Mouse (Mus musculus): ENCODE results near the gene Lrig2. TPM values are rescaled to one million over a fixed set of nuclear protein-coding genes. Genes with fewer than 3 reads are reported as not detected.

The Lrig2 gene
- 11.2 and 11.5 TPM in 2 replicates for polyA plus RNA-seq (2015; fragmentation: Nextera tagmentation; extraction: Ambion mirVana)

GRCm38 (mm10) chr3:104511538-104512423 lies at the start of gene Lrig2:
Lrig2 (minus strand) TSS chr3:104511918.
- WGBS: under 1% methylated on average over 71 of the region's 71 CpGs
- H3K27ac ChIP-seq: peak within 1 kb of the TSS; percentile 94
- H3K27me3 ChIP-seq (ENCODE audit: insufficient read depth, low read length): no peaks in the 10 kb centered on the region
- no peaks in the 10 kb centered on the region for H3K36me3 ChIP-seq (ENCODE audit: insufficient read depth, low read length)
- DNase-seq (ENCODE audit: low spot score): peak; percentile 100
- peak within 1 kb of the TSS; percentile 78 for H3K4me2 ChIP-seq (ENCODE audit: low read length)
- H3K4me1 ChIP-seq (replicated peaks; ENCODE audit: insufficient read depth, low read length): no peaks in the 10 kb centered on the region; the same call in 1 of the 2 replicates
- peak within 1 kb of the TSS; percentile 80 for H3K4me3 ChIP-seq (replicated peaks; ENCODE audit: low read depth, low read length)
- peak within 1 kb of the TSS; percentile 78 for H3K9ac ChIP-seq (ENCODE audit: low read depth, low read length)
- ATAC-seq (replicated peaks; ENCODE audit: low FRiP score, low read depth): peak; percentile 97
- no peaks in the 10 kb centered on the region for H3K9me3 ChIP-seq (replicated peaks; ENCODE audit: low read length)
- peak; percentile 85 for TF ChIP-seq CTCF (IDR thresholded peaks at IDR 0.05; ENCODE audit: low read depth)

GRCm38 (mm10) chr3:104556624-104557023 lies 44.9 kb upstream of the Lrig2 start:
- Histone ChIP-seq H3K4me1 (replicated peaks; ENCODE audit: insufficient read depth, low read length) (no peaks in the 10 kb centered on the region), H3K4me3 (replicated peaks; ENCODE audit: low read depth, low read length) (no peak overlapping the region), H3K9ac (ENCODE audit: low read depth, low read length) (no peak overlapping the region), H3K27me3 (ENCODE audit: insufficient read depth, low read length) (no peaks in the 10 kb centered on the region), H3K36me3 (ENCODE audit: insufficient read depth, low read length) (no peaks in the 10 kb centered on the region), H3K9me3 (replicated peaks; ENCODE audit: low read length) (no peaks in the 10 kb centered on the region), H3K4me2 (ENCODE audit: low read length) (no peak overlapping the region), H3K27ac (no peak overlapping the region)
- DNase-seq (ENCODE audit: low spot score) (no peak), ATAC-seq (replicated peaks; ENCODE audit: low FRiP score, low read depth) (no peak)
- WGBS: 85% methylated on average over 1 of the region's 1 CpGs
- TF ChIP-seq CTCF (IDR thresholded peaks at IDR 0.05; ENCODE audit: low read depth): no peak

- WGBS: 59% methylated on average over 3 of the region's 3 CpGs
- DNase-seq (ENCODE audit: low spot score): no peak
- no peak for ATAC-seq (replicated peaks; ENCODE audit: low FRiP score, low read depth)
- no peaks in the 10 kb centered on the region for H3K9me3 ChIP-seq (replicated peaks; ENCODE audit: low read length)
- H3K4me1 ChIP-seq (replicated peaks; ENCODE audit: insufficient read depth, low read length): no peaks in the 10 kb centered on the region
- no peaks in the 10 kb centered on the region for H3K27me3 ChIP-seq (ENCODE audit: insufficient read depth, low read length)
- H3K4me3 ChIP-seq (replicated peaks; ENCODE audit: low read depth, low read length): no peak overlapping the region
- H3K36me3 ChIP-seq (ENCODE audit: insufficient read depth, low read length): no peaks in the 10 kb centered on the region
- H3K9ac ChIP-seq (ENCODE audit: low read depth, low read length): no peak overlapping the region
- no peak overlapping the region for H3K27ac ChIP-seq
- no peak overlapping the region for H3K4me2 ChIP-seq (ENCODE audit: low read length)
- TF ChIP-seq CTCF (IDR thresholded peaks at IDR 0.05; ENCODE audit: low read depth): no peak
Measured at GRCm38 (mm10) chr3:104550594-104550993, 38.9 kb upstream of the Lrig2 start.

GRCm38 (mm10) chr3:104548367-104549087 lies 36.8 kb upstream of the Lrig2 start:
- Histone ChIP-seq H3K36me3 (ENCODE audit: insufficient read depth, low read length) (no peaks in the 10 kb centered on the region), H3K4me1 (replicated peaks; ENCODE audit: insufficient read depth, low read length) (no peaks in the 10 kb centered on the region), H3K4me3 (replicated peaks; ENCODE audit: low read depth, low read length) (no peak overlapping the region), H3K27ac (no peak overlapping the region), H3K27me3 (ENCODE audit: insufficient read depth, low read length) (no peaks in the 10 kb centered on the region), H3K4me2 (ENCODE audit: low read length) (no peak overlapping the region), H3K9me3 (replicated peaks; ENCODE audit: low read length) (no peaks in the 10 kb centered on the region), H3K9ac (ENCODE audit: low read depth, low read length) (no peak overlapping the region)
- no peak; the same call in 1 of the 2 replicates for ATAC-seq (replicated peaks; ENCODE audit: low FRiP score, low read depth)
- peak; percentile 44 for DNase-seq (ENCODE audit: low spot score)
- WGBS: 48% methylated on average over 15 of the region's 15 CpGs
- TF ChIP-seq CTCF (IDR thresholded peaks at IDR 0.05; ENCODE audit: low read depth): no peak

- no peaks in the 10 kb centered on the region for H3K36me3 ChIP-seq (ENCODE audit: insufficient read depth, low read length)
- peak; percentile 34 for DNase-seq (ENCODE audit: low spot score)
- H3K9me3 ChIP-seq (replicated peaks; ENCODE audit: low read length): no peaks in the 10 kb centered on the region
- ATAC-seq (replicated peaks; ENCODE audit: low FRiP score, low read depth): no peak
- 75% methylated on average over 3 of the region's 3 CpGs for WGBS
- H3K4me3 ChIP-seq (replicated peaks; ENCODE audit: low read depth, low read length): no peak overlapping the region
- H3K27ac ChIP-seq: no peak overlapping the region
- no peak overlapping the region for H3K9ac ChIP-seq (ENCODE audit: low read depth, low read length)
- H3K4me2 ChIP-seq (ENCODE audit: low read length): no peak overlapping the region
- H3K27me3 ChIP-seq (ENCODE audit: insufficient read depth, low read length): no peaks in the 10 kb centered on the region
- 0 out of 2 replicates have a peak, but pooled peaks cover 7% of the 10 kb centered on the region for H3K4me1 ChIP-seq (replicated peaks; ENCODE audit: insufficient read depth, low read length)
- TF ChIP-seq CTCF (IDR thresholded peaks at IDR 0.05; ENCODE audit: low read depth): peak; percentile 37
Measured at GRCm38 (mm10) chr3:104543825-104544224, 32.1 kb upstream of the Lrig2 start.

- Histone ChIP-seq H3K36me3 (ENCODE audit: insufficient read depth, low read length) (no peaks in the 10 kb centered on the region), H3K27me3 (ENCODE audit: insufficient read depth, low read length) (no peaks in the 10 kb centered on the region), H3K9me3 (replicated peaks; ENCODE audit: low read length) (no peaks in the 10 kb centered on the region), H3K9ac (ENCODE audit: low read depth, low read length) (no peak overlapping the region), H3K4me2 (ENCODE audit: low read length) (peak overlapping the region; percentile 51; the same call in 1 of the 2 replicates), H3K4me1 (replicated peaks; ENCODE audit: insufficient read depth, low read length) (0 out of 2 replicates have a peak, but pooled peaks cover 7% of the 10 kb centered on the region), H3K4me3 (replicated peaks; ENCODE audit: low read depth, low read length) (no peak overlapping the region), H3K27ac (no peak overlapping the region)
- no peak for TF ChIP-seq CTCF (IDR thresholded peaks at IDR 0.05; ENCODE audit: low read depth)
- ATAC-seq (replicated peaks; ENCODE audit: low FRiP score, low read depth) (peak; percentile 14), DNase-seq (ENCODE audit: low spot score) (peak; percentile 26)
- 30% methylated on average over 2 of the region's 2 CpGs for WGBS
Measured at GRCm38 (mm10) chr3:104542065-104542429, 30.3 kb upstream of the Lrig2 start.
